Mouse (Mus musculus) hindbrain, embryonic 14.5 days (tissue): ENCODE measurements around the gene Lypd5. TPM values are rescaled to one million over a fixed set of nuclear protein-coding genes. Genes with fewer than 3 reads are reported as not detected.

Source experiments
- ATAC-seq: fragments of 200-750 bp; cut with Nextera tagmentation; 2 replicates; pipeline ENCODE4 v1.8.0; 2017; ENCODE audit warnings: moderate number of reproducible peaks, mild to moderate bottlenecking, moderate TSS enrichment, moderate library complexity; ENCODE audit not compliant: low FRiP score
- DNase-seq: peaks from one replicate; pipeline ENCODE4 v3.0.0-alpha.2; 2015; ENCODE audit warnings: low spot score
- H3K27ac ChIP-seq: fragments of 300-500 bp; sonication (generic); 2 replicates; pipeline ENCODE4 v1.5.1; 2014; ENCODE audit warnings: mild to moderate bottlenecking, moderate library complexity
- H3K27me3 ChIP-seq: fragments of 300-500 bp; sonication (generic); 2 replicates; pipeline ENCODE4 v1.6.1; 2014; ENCODE audit warnings: mild to moderate bottlenecking, low read length, mixed read lengths; ENCODE audit not compliant: control insufficient read depth, insufficient read depth
- H3K36me3 ChIP-seq: fragments of 300-500 bp; sonication (generic); replicated peaks from 2 replicates; pipeline ENCODE4 v1.6.1; 2014; ENCODE audit not compliant: control insufficient read depth, insufficient read depth
- H3K4me1 ChIP-seq: fragments of 300-500 bp; sonication (generic); replicated peaks from 2 replicates; pipeline ENCODE4 v1.6.1; 2014; ENCODE audit warnings: antibody characterized with exemption, low read length, mixed read lengths; ENCODE audit not compliant: control insufficient read depth, insufficient read depth
- H3K4me2 ChIP-seq: fragments of 300-500 bp; sonication (generic); replicated peaks from 2 replicates; pipeline ENCODE4 v1.6.1; 2014; ENCODE audit warnings: mild to moderate bottlenecking, moderate library complexity
- H3K4me3 ChIP-seq: fragments of 300-500 bp; sonication (generic); replicated peaks from 2 replicates; pipeline ENCODE4 v1.5.1; 2014; ENCODE audit warnings: mild to moderate bottlenecking, low read length
- H3K9ac ChIP-seq: fragments of 300-500 bp; sonication (generic); 2 replicates; pipeline ENCODE4 v1.6.1; 2014
- H3K9me3 ChIP-seq: fragments of 300-500 bp; sonication (generic); 2 replicates; pipeline ENCODE4 v1.6.1; 2016; ENCODE audit warnings: low read length; ENCODE audit not compliant: control insufficient read depth
- WGBS: fragments of 180-500 bp; shearing (Covaris S2); extraction: QIAGEN DNeasy Blood & Tissue Kit; methylation state at CpG from one replicate; pipeline ENCODE4 v1.1.7; 2014; 5-methylcytosine and 5-hydroxymethylcytosine counted together
- polyA plus RNA-seq: library from polyadenylated mRNA; unstranded; fragments of >200 nt; fragmentation: Nextera tagmentation; extraction: Ambion mirVana; gene quantifications from 2 replicates; pipeline ENCODE4 v1.2.1, GENCODE M21; 2014

Lypd5 gene
- polyA plus RNA-seq, 1 experiment from 2014 or later: not detected

DNA sequence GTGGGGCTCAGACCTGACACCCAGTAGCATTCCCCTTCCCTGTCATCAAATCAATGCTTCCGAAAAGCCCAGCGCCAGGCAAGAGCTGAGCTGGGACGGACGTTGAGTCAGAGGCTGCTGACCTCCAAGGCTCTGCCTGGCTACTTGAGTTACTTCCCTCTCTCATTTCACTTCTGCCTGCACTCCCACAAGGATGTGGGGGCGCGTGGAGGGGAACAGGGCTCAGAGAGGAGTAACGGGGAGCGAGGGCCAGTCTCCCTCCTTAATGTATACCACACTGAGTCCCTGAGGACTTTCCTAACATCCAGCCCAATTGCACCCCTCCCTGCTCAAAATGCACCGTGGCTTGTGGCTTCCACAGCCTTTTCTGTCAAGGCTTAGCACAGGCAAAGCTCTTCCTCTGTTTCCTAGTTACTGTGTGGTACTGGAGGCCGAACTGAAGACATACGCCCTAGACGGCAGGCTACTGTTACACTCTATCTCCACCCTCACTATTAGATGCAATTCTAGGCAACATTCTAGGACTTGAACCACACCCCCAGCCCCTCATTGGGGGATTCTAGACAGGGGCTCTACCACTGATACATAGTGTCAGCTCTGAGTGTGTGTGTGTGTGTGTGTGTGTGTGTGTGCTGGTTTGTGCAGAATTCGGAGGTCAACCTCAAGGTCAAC lies 40.7 kb downstream of the Lypd5 start:
- DNase-seq (no peak), ATAC-seq (no peak)
- H3K4me3 ChIP-seq: no peak overlapping the region
- no peak overlapping the region for H3K9ac ChIP-seq
- H3K27ac ChIP-seq: no peak overlapping the region
- no peaks in the 10 kb centered on the region for H3K36me3 ChIP-seq
- H3K4me1 ChIP-seq: no peaks in the 10 kb centered on the region
- WGBS: 73% methylated on average over 13 of the region's 13 CpGs
- H3K4me2 ChIP-seq: no peak overlapping the region
- no peaks in the 10 kb centered on the region for H3K27me3 ChIP-seq
- H3K9me3 ChIP-seq: no peaks in the 10 kb centered on the region

GRCm38 (mm10) chr7:24390512-24390911 lies 41.5 kb downstream of the Lypd5 start:
- H3K4me2 ChIP-seq: 0 out of 2 replicates have a peak overlapping the region, but pooled peaks have one; percentile 17
- H3K36me3 ChIP-seq: no peaks in the 10 kb centered on the region
- H3K4me1 ChIP-seq: no peaks in the 10 kb centered on the region
- no peak overlapping the region for H3K9ac ChIP-seq
- H3K9me3 ChIP-seq: no peaks in the 10 kb centered on the region
- no peak for DNase-seq
- no peak for ATAC-seq
- H3K27ac ChIP-seq: no peak overlapping the region
- no peak overlapping the region for H3K4me3 ChIP-seq
- H3K27me3 ChIP-seq: no peaks in the 10 kb centered on the region
- 53% methylated on average over 7 of the region's 7 CpGs for WGBS

DNA sequence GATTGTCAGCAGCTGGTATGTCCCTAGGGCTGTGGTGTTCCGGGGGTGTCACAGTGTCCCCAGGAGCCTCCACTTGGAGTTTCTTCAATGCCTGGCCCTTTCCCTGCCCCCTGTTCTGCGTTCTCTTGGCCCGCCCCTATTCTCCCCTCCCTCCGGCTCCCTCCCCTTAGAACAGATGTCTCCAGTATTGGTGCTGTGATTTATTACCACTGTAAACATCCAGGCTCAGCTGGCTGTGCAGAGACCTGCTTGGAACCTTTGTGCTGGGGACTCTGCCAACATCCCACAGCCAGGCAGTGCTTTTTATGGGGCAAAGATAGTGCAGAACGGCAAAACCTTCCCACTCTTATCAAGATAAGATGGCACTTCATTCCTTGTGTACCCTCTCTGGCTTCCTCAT lies 42.1 kb downstream of the Lypd5 start:
- Histone ChIP-seq H3K4me2 (peak overlapping the region; percentile 31), H3K27me3 (no peaks in the 10 kb centered on the region), H3K36me3 (no peaks in the 10 kb centered on the region), H3K4me3 (no peak overlapping the region), H3K27ac (peak overlapping the region; percentile 68), H3K4me1 (no peaks in the 10 kb centered on the region), H3K9me3 (no peaks in the 10 kb centered on the region), H3K9ac (peak overlapping the region; percentile 9; the same call in 1 of the 2 replicates)
- peak; percentile 48 for DNase-seq
- ATAC-seq: peak; percentile 77
- WGBS: 21% methylated on average over 5 of the region's 5 CpGs

- ATAC-seq (no peak), DNase-seq (no peak)
- no peaks in the 10 kb centered on the region for H3K36me3 ChIP-seq
- H3K27me3 ChIP-seq: no peaks in the 10 kb centered on the region
- H3K4me3 ChIP-seq: no peak overlapping the region
- H3K4me2 ChIP-seq: no peak overlapping the region
- no peaks in the 10 kb centered on the region for H3K4me1 ChIP-seq
- WGBS: 83% methylated on average over 2 of the region's 2 CpGs
- no peaks in the 10 kb centered on the region for H3K9me3 ChIP-seq
- no peak overlapping the region for H3K9ac ChIP-seq
- no peak overlapping the region; the same call in 1 of the 2 replicates for H3K27ac ChIP-seq
Observed at GRCm38 (mm10) chr7:24391687-24392086, 42.7 kb downstream of the Lypd5 start.

DNA sequence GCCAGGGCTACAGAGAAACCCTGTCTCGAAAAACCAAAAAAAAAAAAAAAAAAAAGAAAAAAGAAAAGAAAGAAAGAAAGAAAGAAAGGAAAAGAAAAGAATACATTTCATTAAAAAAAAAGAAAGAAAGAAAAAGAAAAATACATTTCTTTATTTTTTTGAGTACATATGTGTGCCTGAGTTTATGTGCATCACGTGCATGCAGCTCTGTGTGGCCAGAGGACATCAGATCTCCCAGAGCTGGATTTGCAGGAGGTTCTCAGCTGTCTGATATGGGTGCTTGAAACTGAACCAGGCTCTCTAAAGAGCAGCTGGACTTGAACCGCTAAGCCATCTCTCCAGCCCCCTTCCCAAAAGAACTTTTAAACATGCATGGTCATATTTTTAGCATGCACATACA lies 45.1 kb downstream of the Lypd5 start:
- 86% methylated on average over 2 of the region's 3 CpGs for WGBS

DNA sequence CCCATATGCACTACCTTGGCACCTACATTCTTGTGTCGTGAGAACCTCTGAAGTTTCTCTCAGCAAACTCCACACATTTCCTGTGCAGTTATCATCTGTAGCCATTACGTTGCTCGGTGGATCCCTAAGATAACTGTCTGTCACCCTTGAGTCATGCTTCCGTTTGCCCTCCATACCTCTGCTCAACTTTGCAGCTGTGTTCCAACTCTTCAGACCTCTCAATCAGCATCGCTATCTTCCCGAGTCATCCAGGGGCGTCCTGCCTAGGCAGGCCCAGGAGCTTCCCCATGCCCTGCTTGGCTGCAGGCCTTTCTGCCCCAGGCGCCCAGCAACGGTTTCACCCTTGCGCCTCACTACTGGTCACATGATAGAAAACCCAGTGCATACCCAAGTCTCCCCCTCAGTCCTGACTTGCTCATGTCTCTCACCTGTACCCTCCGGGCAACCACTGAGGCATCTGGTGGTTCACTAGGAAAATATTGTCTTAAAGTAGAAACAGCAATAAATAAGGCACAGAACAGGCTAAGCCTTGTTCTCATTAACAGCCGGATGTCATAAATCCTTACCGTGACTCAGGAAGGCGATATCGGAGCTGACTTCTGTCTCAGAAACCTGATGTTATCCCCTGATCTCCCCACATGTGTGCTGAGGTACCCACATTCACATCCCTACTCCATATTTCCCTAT lies 45.6 kb downstream of the Lypd5 start:
- no peak for ATAC-seq
- Histone ChIP-seq H3K4me3 (no peak overlapping the region), H3K27ac (no peak overlapping the region), H3K4me2 (no peak overlapping the region), H3K4me1 (no peaks in the 10 kb centered on the region), H3K9me3 (no peaks in the 10 kb centered on the region), H3K9ac (no peak overlapping the region), H3K36me3 (no peaks in the 10 kb centered on the region), H3K27me3 (no peaks in the 10 kb centered on the region)
- DNase-seq: no peak
- WGBS: 88% methylated on average over 15 of the region's 15 CpGs

More for the DNA sequence above, 45.1 kb downstream of the Lypd5 start:
- H3K36me3 ChIP-seq: no peaks in the 10 kb centered on the region
- no peak overlapping the region for H3K9ac ChIP-seq
- no peak overlapping the region for H3K27ac ChIP-seq
- H3K4me1 ChIP-seq: no peaks in the 10 kb centered on the region
- no peaks in the 10 kb centered on the region for H3K27me3 ChIP-seq
- no peak overlapping the region for H3K4me2 ChIP-seq
- no peaks in the 10 kb centered on the region for H3K9me3 ChIP-seq
- ATAC-seq (no peak), DNase-seq (no peak)
- H3K4me3 ChIP-seq: no peak overlapping the region

DNA sequence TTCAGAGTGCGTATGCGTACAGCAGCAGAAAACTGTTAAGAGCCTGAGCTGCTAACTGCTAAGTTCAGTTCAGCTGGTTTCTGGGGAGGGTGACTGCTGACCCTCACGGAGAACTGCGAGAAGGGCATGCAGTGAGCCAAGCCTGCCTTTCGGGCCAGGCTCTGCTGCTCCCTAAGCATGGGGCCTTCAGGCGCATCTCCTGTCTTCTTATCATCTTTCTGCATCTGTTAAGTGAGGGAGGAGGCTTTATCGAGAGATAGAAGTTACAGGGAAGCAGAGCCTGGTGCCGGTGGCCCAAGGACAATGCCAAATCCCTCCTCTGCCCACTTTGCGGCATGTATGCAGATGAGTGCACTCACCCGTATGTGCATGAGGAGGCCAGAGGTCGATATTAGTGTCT lies 47.8 kb downstream of the Lypd5 start:
- ATAC-seq (no peak), DNase-seq (no peak)
- 82% methylated on average over 11 of the region's 11 CpGs for WGBS

GRCm38 (mm10) chr7:24398364-24398913 lies 49.4 kb downstream of the Lypd5 start:
- Histone ChIP-seq H3K36me3 (0 out of 2 replicates have a peak, but pooled peaks cover 3% of the 10 kb centered on the region), H3K4me2 (no peak overlapping the region), H3K4me1 (peaks cover 9% of the 10 kb centered on the region; the same call in 1 of the 2 replicates), H3K27ac (no peak overlapping the region), H3K9ac (no peak overlapping the region), H3K9me3 (no peaks in the 10 kb centered on the region), H3K4me3 (no peak overlapping the region), H3K27me3 (no peaks in the 10 kb centered on the region)
- DNase-seq (no peak), ATAC-seq (no peak)
- WGBS: 97% methylated on average over 8 of the region's 8 CpGs

More for the DNA sequence above, 47.8 kb downstream of the Lypd5 start:
- Histone ChIP-seq H3K4me2 (no peak overlapping the region), H3K27ac (no peak overlapping the region), H3K4me1 (peaks cover 9% of the 10 kb centered on the region; the same call in 1 of the 2 replicates), H3K27me3 (no peaks in the 10 kb centered on the region), H3K36me3 (no peaks in the 10 kb centered on the region), H3K9ac (no peak overlapping the region), H3K4me3 (no peak overlapping the region), H3K9me3 (no peaks in the 10 kb centered on the region)

- Histone ChIP-seq H3K9me3 (no peaks in the 10 kb centered on the region), H3K4me1 (peaks cover 9% of the 10 kb centered on the region; the same call in 1 of the 2 replicates), H3K9ac (peak within 1 kb of the TSS; percentile 66), H3K27me3 (no peaks in the 10 kb centered on the region), H3K36me3 (peaks cover 11% of the 10 kb centered on the region), H3K4me2 (peak within 1 kb of the TSS; percentile 64), H3K4me3 (peak within 1 kb of the TSS; percentile 47), H3K27ac (peak within 1 kb of the TSS; percentile 95)
- WGBS: 2% methylated on average over 66 of the region's 66 CpGs
- peak; percentile 100 for DNase-seq
- ATAC-seq: peak; percentile 96
Observed at GRCm38 (mm10) chr7:24399256-24400081, 50.5 kb downstream of the Lypd5 start, which contains the start of gene Smg9. Smg9 (plus strand) TSS chr7:24399619.
